Mouse (Mus musculus): ENCODE results near the gene Mecom. TPM values are rescaled to one million over a fixed set of nuclear protein-coding genes. Genes with fewer than 3 reads are reported as not detected.

Gene Mecom
- total RNA-seq, 1 experiment = 2.3 TPM

DNA sequence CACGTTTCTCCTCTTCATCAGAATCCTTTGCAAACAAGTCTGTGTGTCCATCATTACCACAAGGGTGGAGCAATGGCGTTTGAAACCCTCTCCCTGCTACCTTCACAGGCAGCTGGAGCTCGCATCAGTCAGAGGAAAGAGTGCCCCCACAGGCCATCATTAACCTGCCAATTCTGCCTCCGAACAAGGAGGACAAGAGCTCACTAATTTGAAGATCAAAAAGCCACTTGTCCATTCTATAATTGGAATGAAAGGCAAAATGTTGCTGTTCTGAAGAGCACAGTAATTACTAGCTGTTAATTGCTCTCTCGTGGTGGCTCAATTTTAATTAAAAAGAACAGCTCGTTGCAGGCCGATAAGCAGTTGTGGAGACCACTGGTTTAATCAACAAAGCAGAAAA is 198.5 kb downstream of the Mecom start:
- no peak for DNase-seq (ENCODE audit: low read depth, low spot score)
- Histone ChIP-seq H3K9me3 (ENCODE audit: control insufficient read depth, insufficient read depth, low read depth, low read length) (no peaks in the 10 kb centered on the region), H3K36me3 (ENCODE audit: control insufficient read depth, insufficient read depth, low read length, poor library complexity, severe bottlenecking) (no peaks in the 10 kb centered on the region), H3K4me3 (ENCODE audit: insufficient read depth in 1 of 2, low read depth in 1 of 2, low read length in 2 of 2, poor library complexity in 1 of 2, severe bottlenecking in 1 of 2) (no peak overlapping the region), H3K27ac (ENCODE audit: insufficient read depth, low read depth, low read length, poor library complexity, severe bottlenecking) (no peak overlapping the region), H3K4me1 (ENCODE audit: control insufficient read depth in 2 of 2, insufficient read depth in 2 of 2, low read length in 2 of 2, poor library complexity in 1 of 2) (no peaks in the 10 kb centered on the region), H3K9ac (ENCODE audit: insufficient read depth, low read depth, low read length, poor library complexity, severe bottlenecking) (no peak overlapping the region)
- in situ Hi-C loops (cut with MboI; ENCODE audit: low sequenced_read_pairs in 2 of 2, unreplicated experiment in 2 of 2) = no loop called here
- TF ChIP-seq ZC3H11A (IDR thresholded peaks at IDR 0.05; ENCODE audit: borderline replicate concordance, low read depth, low read length) (no peak), HCFC1 (IDR thresholded peaks at IDR 0.05; ENCODE audit: borderline replicate concordance, insufficient read depth, low read length) (no peak), CHD2 (IDR thresholded peaks at IDR 0.05; ENCODE audit: low read depth, low read length) (no peak), ZNF384 (IDR thresholded peaks at IDR 0.05; ENCODE audit: low read depth, low read length) (no peak), MAFK (IDR thresholded peaks at IDR 0.05; ENCODE audit: insufficient read depth, low read depth, low read length) (no peak)

DNA sequence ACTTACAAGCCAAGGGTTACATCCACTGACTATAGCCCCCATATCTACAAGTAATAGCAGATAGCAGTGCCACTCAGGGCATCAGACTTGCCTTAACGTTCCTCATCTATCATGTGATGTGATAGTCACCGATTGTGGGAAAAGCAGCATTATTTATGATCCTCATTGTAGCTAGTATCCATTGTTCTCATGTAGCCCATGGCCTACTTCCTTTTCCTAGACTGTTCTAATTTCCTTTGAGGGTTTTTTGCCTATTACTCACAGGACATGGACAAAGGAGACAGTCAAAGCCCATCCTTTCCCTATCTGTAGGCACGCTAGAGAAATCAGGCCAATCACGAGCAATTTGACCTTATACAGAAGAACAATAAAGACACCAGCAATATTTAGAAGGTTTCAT is 203.7 kb downstream of the Mecom start:
- Histone ChIP-seq H3K4me1 (ENCODE audit: control insufficient read depth in 2 of 2, insufficient read depth in 2 of 2, low read length in 2 of 2, poor library complexity in 1 of 2) (no peaks in the 10 kb centered on the region), H3K27ac (ENCODE audit: insufficient read depth, low read depth, low read length, poor library complexity, severe bottlenecking) (no peak overlapping the region), H3K9ac (ENCODE audit: insufficient read depth, low read depth, low read length, poor library complexity, severe bottlenecking) (no peak overlapping the region), H3K36me3 (ENCODE audit: control insufficient read depth, insufficient read depth, low read length, poor library complexity, severe bottlenecking) (no peaks in the 10 kb centered on the region), H3K9me3 (ENCODE audit: control insufficient read depth, insufficient read depth, low read depth, low read length) (no peaks in the 10 kb centered on the region), H3K4me3 (ENCODE audit: insufficient read depth in 1 of 2, low read depth in 1 of 2, low read length in 2 of 2, poor library complexity in 1 of 2, severe bottlenecking in 1 of 2) (no peak overlapping the region)
- no peak for TF ChIP-seq MAFK (IDR thresholded peaks at IDR 0.05; ENCODE audit: insufficient read depth, low read depth, low read length)
- no peak for TF ChIP-seq ZC3H11A (IDR thresholded peaks at IDR 0.05; ENCODE audit: borderline replicate concordance, low read depth, low read length)
- TF ChIP-seq HCFC1 (IDR thresholded peaks at IDR 0.05; ENCODE audit: borderline replicate concordance, insufficient read depth, low read length) = no peak
- DNase-seq (ENCODE audit: low read depth, low spot score) = no peak
- in situ Hi-C loops (cut with MboI; ENCODE audit: low sequenced_read_pairs in 2 of 2, unreplicated experiment in 2 of 2) = no loop called here

DNA sequence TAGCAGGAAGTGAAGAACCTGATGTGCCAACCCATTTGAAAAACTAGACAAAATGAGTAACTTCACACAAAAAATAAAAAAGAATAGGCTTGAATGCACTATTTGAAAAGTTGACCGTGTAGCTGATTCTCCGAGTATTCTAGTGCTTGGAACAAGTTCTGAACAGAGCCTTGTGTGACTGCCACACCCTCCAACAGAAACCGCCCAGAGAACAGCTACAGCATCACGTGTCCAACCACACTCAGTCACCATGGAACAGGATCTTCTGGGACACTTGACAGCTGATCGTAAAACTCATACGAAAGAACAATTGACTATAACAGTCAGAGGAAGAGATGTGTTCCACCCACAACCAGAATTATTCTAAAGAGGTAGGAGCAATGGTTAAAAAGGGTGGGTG is 215.5 kb downstream of the Mecom start:
- no peaks in the 10 kb centered on the region for H3K36me3 ChIP-seq (ENCODE audit: control insufficient read depth, insufficient read depth, low read length, poor library complexity, severe bottlenecking)
- in situ Hi-C loops (cut with MboI; ENCODE audit: low sequenced_read_pairs in 2 of 2, unreplicated experiment in 2 of 2) = no loop called here
- no peaks in the 10 kb centered on the region for H3K9me3 ChIP-seq (ENCODE audit: control insufficient read depth, insufficient read depth, low read depth, low read length)

DNA sequence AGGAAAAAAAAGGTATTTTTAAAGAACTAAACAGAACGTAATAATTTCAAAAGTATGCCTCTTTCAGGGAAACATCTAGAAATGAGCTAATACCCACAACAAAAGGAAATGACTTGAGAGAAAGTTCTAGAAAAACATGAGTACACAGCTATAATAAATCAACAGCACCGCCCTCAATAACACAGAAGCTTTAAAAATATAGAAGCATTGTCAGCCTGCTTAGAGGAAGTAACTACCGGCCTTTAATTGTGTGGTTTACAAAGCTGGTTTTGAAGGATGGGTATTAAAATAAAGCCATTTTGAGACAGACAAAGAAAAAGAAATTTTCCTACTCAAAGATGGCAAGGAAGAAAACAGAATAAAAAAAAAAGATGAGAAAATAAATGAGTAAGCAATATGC is 217.3 kb downstream of the Mecom start:
- in situ Hi-C loops (cut with MboI; ENCODE audit: low sequenced_read_pairs in 2 of 2, unreplicated experiment in 2 of 2) = no loop called here

More for the DNA sequence above, 215.5 kb downstream of the Mecom start:
- H3K4me3 ChIP-seq (ENCODE audit: insufficient read depth in 1 of 2, low read depth in 1 of 2, low read length in 2 of 2, poor library complexity in 1 of 2, severe bottlenecking in 1 of 2) = no peak overlapping the region
- TF ChIP-seq HCFC1 (IDR thresholded peaks at IDR 0.05; ENCODE audit: borderline replicate concordance, insufficient read depth, low read length) (no peak), ZNF384 (IDR thresholded peaks at IDR 0.05; ENCODE audit: low read depth, low read length) (no peak), ZC3H11A (IDR thresholded peaks at IDR 0.05; ENCODE audit: borderline replicate concordance, low read depth, low read length) (no peak)
- no peak overlapping the region for H3K27ac ChIP-seq (ENCODE audit: insufficient read depth, low read depth, low read length, poor library complexity, severe bottlenecking)
- no peaks in the 10 kb centered on the region for H3K4me1 ChIP-seq (ENCODE audit: control insufficient read depth in 2 of 2, insufficient read depth in 2 of 2, low read length in 2 of 2, poor library complexity in 1 of 2)
- no peak for DNase-seq (ENCODE audit: low read depth, low spot score)
- H3K9ac ChIP-seq (ENCODE audit: insufficient read depth, low read depth, low read length, poor library complexity, severe bottlenecking) = no peak overlapping the region

GRCm38 (mm10) chr3:30330021-30330420 is 217.8 kb downstream of the Mecom start:
- in situ Hi-C loops (cut with MboI; ENCODE audit: low sequenced_read_pairs in 2 of 2, unreplicated experiment in 2 of 2) = no loop called here
- no peak for DNase-seq (ENCODE audit: low read depth, low spot score)
- TF ChIP-seq MAFK (IDR thresholded peaks at IDR 0.05; ENCODE audit: insufficient read depth, low read depth, low read length) (no peak), HCFC1 (IDR thresholded peaks at IDR 0.05; ENCODE audit: borderline replicate concordance, insufficient read depth, low read length) (no peak), CHD2 (IDR thresholded peaks at IDR 0.05; ENCODE audit: low read depth, low read length) (no peak), ZC3H11A (IDR thresholded peaks at IDR 0.05; ENCODE audit: borderline replicate concordance, low read depth, low read length) (no peak)
- Histone ChIP-seq H3K9ac (ENCODE audit: insufficient read depth, low read depth, low read length, poor library complexity, severe bottlenecking) (no peak overlapping the region), H3K9me3 (ENCODE audit: control insufficient read depth, insufficient read depth, low read depth, low read length) (no peaks in the 10 kb centered on the region), H3K27ac (ENCODE audit: insufficient read depth, low read depth, low read length, poor library complexity, severe bottlenecking) (no peak overlapping the region), H3K36me3 (ENCODE audit: control insufficient read depth, insufficient read depth, low read length, poor library complexity, severe bottlenecking) (no peaks in the 10 kb centered on the region), H3K4me3 (ENCODE audit: insufficient read depth in 1 of 2, low read depth in 1 of 2, low read length in 2 of 2, poor library complexity in 1 of 2, severe bottlenecking in 1 of 2) (no peak overlapping the region), H3K4me1 (ENCODE audit: control insufficient read depth in 2 of 2, insufficient read depth in 2 of 2, low read length in 2 of 2, poor library complexity in 1 of 2) (no peaks in the 10 kb centered on the region)

More for the DNA sequence above, 217.3 kb downstream of the Mecom start:
- Histone ChIP-seq H3K4me3 (ENCODE audit: insufficient read depth in 1 of 2, low read depth in 1 of 2, low read length in 2 of 2, poor library complexity in 1 of 2, severe bottlenecking in 1 of 2) (no peak overlapping the region), H3K4me1 (ENCODE audit: control insufficient read depth in 2 of 2, insufficient read depth in 2 of 2, low read length in 2 of 2, poor library complexity in 1 of 2) (no peaks in the 10 kb centered on the region), H3K9ac (ENCODE audit: insufficient read depth, low read depth, low read length, poor library complexity, severe bottlenecking) (no peak overlapping the region), H3K27ac (ENCODE audit: insufficient read depth, low read depth, low read length, poor library complexity, severe bottlenecking) (no peak overlapping the region), H3K9me3 (ENCODE audit: control insufficient read depth, insufficient read depth, low read depth, low read length) (no peaks in the 10 kb centered on the region), H3K36me3 (ENCODE audit: control insufficient read depth, insufficient read depth, low read length, poor library complexity, severe bottlenecking) (no peaks in the 10 kb centered on the region)
- DNase-seq (ENCODE audit: low read depth, low spot score) = no peak
- no peak for TF ChIP-seq MAFK (IDR thresholded peaks at IDR 0.05; ENCODE audit: insufficient read depth, low read depth, low read length)
- no peak for TF ChIP-seq HCFC1 (IDR thresholded peaks at IDR 0.05; ENCODE audit: borderline replicate concordance, insufficient read depth, low read length)
- no peak for TF ChIP-seq CHD2 (IDR thresholded peaks at IDR 0.05; ENCODE audit: low read depth, low read length)
- TF ChIP-seq ZNF384 (IDR thresholded peaks at IDR 0.05; ENCODE audit: low read depth, low read length) = no peak
- TF ChIP-seq ZC3H11A (IDR thresholded peaks at IDR 0.05; ENCODE audit: borderline replicate concordance, low read depth, low read length) = no peak
